Mouse (Mus musculus): ENCODE results near the gene Rpl11. TPM values are rescaled to one million over a fixed set of nuclear protein-coding genes. Genes with fewer than 3 reads are reported as not detected.

Rpl11 gene
- polyA plus RNA-seq, 1 experiment from 2014 or later, result 245 TPM

GRCm38 (mm10) chr4:136021549-136022047, 31.6 kb downstream of the Rpl11 start, which contains the start of gene Eloa:
TSS of gene Eloa (minus strand) at chr4:136021763.
- peak; percentile 99 for ATAC-seq (replicated peaks; ENCODE audit: insufficient number of reproducible peaks, insufficient read depth, low FRiP score, low read depth)
- peak within 1 kb of the TSS; percentile 89 for H3K27ac ChIP-seq
- H3K4me2 ChIP-seq, result peak within 1 kb of the TSS; percentile 86
- no peaks in the 10 kb centered on the region for H3K36me3 ChIP-seq
- peak within 1 kb of the TSS; percentile 98 for H3K9ac ChIP-seq
- no peaks in the 10 kb centered on the region for H3K27me3 ChIP-seq
- under 1% methylated on average over 48 of the region's 48 CpGs for WGBS
- peak within 1 kb of the TSS; percentile 97 for H3K4me3 ChIP-seq
- H3K4me1 ChIP-seq (replicated peaks), result peaks cover 14% of the 10 kb centered on the region
- no peaks in the 10 kb centered on the region for H3K9me3 ChIP-seq (replicated peaks)

DNA sequence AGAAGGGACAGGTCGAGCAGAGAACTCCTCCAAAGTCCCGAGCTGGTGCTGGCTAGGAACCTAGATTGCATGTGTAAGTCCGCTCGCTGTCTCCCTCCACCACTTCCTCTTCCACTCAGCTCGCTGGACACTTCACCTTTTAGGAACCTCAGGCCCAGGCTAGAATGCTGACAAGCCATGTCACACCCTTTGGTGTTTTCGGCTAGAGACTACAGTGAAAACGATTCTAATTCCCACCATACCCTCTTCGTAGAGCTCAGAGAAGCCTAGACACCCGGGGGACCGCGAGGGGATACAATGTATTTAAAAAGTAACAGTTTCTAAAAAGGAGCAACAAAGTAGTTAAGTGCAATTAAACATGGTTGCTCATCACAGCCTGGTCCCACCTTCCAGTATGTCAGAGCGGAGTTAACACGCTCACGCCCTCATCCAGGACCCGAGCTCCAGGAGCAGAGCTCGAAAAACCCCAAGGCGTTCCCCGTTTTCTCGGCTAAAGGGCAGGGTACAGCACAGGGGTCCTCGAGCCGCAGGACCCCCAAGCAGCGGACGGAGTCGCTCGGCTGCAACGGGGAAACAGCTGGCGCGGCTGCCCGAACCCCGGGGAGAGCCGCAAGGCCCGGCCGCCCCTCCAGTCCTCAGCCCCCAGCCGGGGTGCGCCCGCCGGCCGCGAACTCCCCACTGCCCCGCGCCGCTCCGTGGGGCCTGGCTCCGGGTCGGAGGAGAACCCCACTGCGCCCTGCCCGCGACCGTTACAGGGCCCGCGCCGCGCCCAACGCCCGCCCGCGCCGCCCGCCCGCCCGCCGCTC, 32.3 kb downstream of the Rpl11 start:
- peak; percentile 67 for ATAC-seq (replicated peaks; ENCODE audit: insufficient number of reproducible peaks, insufficient read depth, low FRiP score, low read depth)
- H3K27me3 ChIP-seq, result no peaks in the 10 kb centered on the region
- peaks cover 14% of the 10 kb centered on the region for H3K4me1 ChIP-seq (replicated peaks)
- H3K9me3 ChIP-seq (replicated peaks), result no peaks in the 10 kb centered on the region
- peak overlapping the region; percentile 86 for H3K4me2 ChIP-seq
- no peaks in the 10 kb centered on the region for H3K36me3 ChIP-seq
- peak overlapping the region; percentile 97 for H3K4me3 ChIP-seq
- under 1% methylated on average over 51 of the region's 62 CpGs for WGBS
- peak overlapping the region; percentile 98 for H3K9ac ChIP-seq
- peak overlapping the region; percentile 89 for H3K27ac ChIP-seq

GRCm38 (mm10) chr4:136016059-136016602, 37.1 kb downstream of the Rpl11 start:
- 80% methylated on average over 3 of the region's 3 CpGs for WGBS
- Histone ChIP-seq H3K4me3 (no peak overlapping the region), H3K36me3 (peaks cover 13% of the 10 kb centered on the region), H3K27ac (no peak overlapping the region), H3K4me2 (no peak overlapping the region), H3K4me1 (replicated peaks) (peaks cover 14% of the 10 kb centered on the region), H3K27me3 (no peaks in the 10 kb centered on the region), H3K9ac (no peak overlapping the region), H3K9me3 (replicated peaks) (no peaks in the 10 kb centered on the region)
- no peak for ATAC-seq (replicated peaks; ENCODE audit: insufficient number of reproducible peaks, insufficient read depth, low FRiP score, low read depth)

DNA sequence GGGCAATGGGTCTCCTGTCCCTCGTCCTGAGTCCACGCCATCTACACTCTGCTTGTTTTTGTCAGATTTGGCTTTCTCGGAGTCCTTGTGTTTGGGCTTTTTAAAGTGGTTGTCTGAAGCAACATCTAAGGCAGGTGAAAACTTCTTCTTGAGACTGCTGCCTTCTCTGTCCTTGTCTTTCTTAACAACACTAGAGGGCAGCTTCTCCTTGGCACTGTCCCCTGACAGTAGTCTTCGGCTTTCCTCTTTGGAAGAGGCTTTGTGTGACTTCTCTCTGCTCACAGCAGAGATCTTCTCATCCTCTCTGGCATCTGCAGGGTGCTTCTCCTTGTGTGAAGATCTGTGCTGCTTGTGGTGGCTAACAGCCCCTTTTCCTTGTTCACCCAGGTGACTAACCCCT, 42.6 kb downstream of the Rpl11 start:
- Histone ChIP-seq H3K27me3 (no peaks in the 10 kb centered on the region), H3K4me2 (no peak overlapping the region), H3K9ac (no peak overlapping the region), H3K9me3 (replicated peaks) (no peaks in the 10 kb centered on the region), H3K4me1 (replicated peaks) (no peaks in the 10 kb centered on the region), H3K27ac (no peak overlapping the region), H3K36me3 (peaks cover 63% of the 10 kb centered on the region), H3K4me3 (no peak overlapping the region)
- ATAC-seq (replicated peaks; ENCODE audit: insufficient number of reproducible peaks, insufficient read depth, low FRiP score, low read depth), result no peak
- WGBS, result 92% methylated on average over 4 of the region's 4 CpGs

GRCm38 (mm10) chr4:136008782-136009447, 44.3 kb downstream of the Rpl11 start:
- no peak overlapping the region for H3K4me3 ChIP-seq
- no peaks in the 10 kb centered on the region for H3K27me3 ChIP-seq
- H3K4me2 ChIP-seq, result no peak overlapping the region
- no peak for ATAC-seq (replicated peaks; ENCODE audit: insufficient number of reproducible peaks, insufficient read depth, low FRiP score, low read depth)
- H3K36me3 ChIP-seq, result peaks cover 79% of the 10 kb centered on the region
- peaks cover 2% of the 10 kb centered on the region; the same call in 1 of the 2 replicates for H3K4me1 ChIP-seq (replicated peaks)
- H3K9me3 ChIP-seq (replicated peaks), result no peaks in the 10 kb centered on the region
- WGBS, result 92% methylated on average over 8 of the region's 8 CpGs
- H3K27ac ChIP-seq, result no peak overlapping the region
- H3K9ac ChIP-seq, result no peak overlapping the region

DNA sequence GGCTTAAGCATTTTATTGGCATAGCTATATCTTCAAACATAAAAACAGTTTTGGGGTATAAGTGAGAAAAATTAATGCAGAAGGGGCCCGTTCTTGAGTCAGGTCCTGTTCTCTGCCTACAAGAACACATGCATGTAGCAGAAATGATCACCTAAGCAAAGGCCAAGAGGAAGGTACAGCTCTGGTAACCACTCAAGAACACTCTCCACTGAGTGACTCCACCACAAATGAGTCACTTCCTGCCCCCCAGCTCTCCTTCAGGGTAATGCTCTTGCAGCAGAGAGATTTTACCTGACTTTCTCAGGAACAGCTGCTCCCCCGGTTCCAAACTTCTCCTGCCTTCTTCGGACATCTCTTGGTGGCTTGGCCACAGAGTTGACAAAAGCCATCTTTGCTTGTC, 46.4 kb downstream of the Rpl11 start:
- H3K27me3 ChIP-seq, result no peaks in the 10 kb centered on the region
- 92% methylated on average over 3 of the region's 3 CpGs for WGBS
- H3K4me2 ChIP-seq, result no peak overlapping the region
- H3K36me3 ChIP-seq, result peaks cover 86% of the 10 kb centered on the region
- no peaks in the 10 kb centered on the region for H3K9me3 ChIP-seq (replicated peaks)
- no peak overlapping the region for H3K9ac ChIP-seq
- no peak overlapping the region for H3K27ac ChIP-seq
- no peak overlapping the region for H3K4me3 ChIP-seq
- H3K4me1 ChIP-seq (replicated peaks), result peaks cover 2% of the 10 kb centered on the region; the same call in 1 of the 2 replicates
- no peak for ATAC-seq (replicated peaks; ENCODE audit: insufficient number of reproducible peaks, insufficient read depth, low FRiP score, low read depth)

DNA sequence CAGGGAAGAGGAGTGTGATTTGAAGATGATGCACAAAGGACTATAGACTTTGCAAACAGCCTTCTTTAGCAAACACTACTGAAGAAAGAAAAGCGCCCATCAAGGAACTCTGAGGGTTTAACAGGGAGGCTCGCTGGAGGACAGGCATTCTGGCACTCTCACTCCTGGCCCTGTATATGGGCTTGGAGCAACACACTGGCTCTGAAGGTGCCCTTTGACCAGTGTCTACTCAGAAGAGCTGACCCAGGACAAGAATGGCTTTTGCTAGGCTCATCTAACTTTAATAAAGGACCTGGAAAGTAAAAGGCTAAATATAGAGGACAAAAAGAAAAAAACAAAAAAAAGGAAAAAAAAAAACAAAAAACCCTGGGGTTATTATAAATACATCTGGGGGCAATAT, 48.3 kb downstream of the Rpl11 start:
- H3K27ac ChIP-seq, result no peak overlapping the region
- no peaks in the 10 kb centered on the region for H3K9me3 ChIP-seq (replicated peaks)
- no peaks in the 10 kb centered on the region for H3K27me3 ChIP-seq
- peaks cover 73% of the 10 kb centered on the region for H3K36me3 ChIP-seq
- no peak overlapping the region for H3K4me2 ChIP-seq
- H3K4me3 ChIP-seq, result no peak overlapping the region
- H3K4me1 ChIP-seq (replicated peaks), result peaks cover 2% of the 10 kb centered on the region; the same call in 1 of the 2 replicates
- 80% methylated on average over 2 of the region's 2 CpGs for WGBS
- ATAC-seq (replicated peaks; ENCODE audit: insufficient number of reproducible peaks, insufficient read depth, low FRiP score, low read depth), result no peak
- no peak overlapping the region for H3K9ac ChIP-seq

DNA sequence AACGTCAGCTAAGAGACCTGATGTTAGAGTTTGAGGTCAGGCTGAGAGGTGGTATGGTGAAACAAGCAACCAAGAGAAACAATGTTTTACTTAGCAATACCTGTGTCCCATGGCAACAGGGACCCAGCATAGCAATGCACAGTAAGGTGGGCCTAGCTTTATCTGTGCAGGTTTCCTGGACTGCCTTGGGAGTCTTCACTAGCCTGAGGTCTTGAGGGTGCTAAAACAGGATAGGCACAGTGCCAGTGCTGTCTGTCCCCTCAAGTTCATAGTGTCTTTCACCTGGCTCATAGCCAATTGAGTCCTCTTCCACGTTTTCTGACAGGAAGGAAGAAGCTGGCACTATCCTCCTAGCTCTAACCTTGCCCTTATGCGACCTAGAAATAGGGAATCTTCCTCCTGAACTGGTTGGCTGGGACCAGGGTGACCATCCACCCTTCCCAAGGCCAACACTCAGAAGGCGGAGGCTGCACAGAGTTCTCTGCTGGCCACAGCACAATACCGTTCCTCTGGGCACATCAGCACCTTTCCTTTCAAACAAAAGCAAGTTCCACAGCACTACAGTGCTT, 49.0 kb downstream of the Rpl11 start:
- WGBS, result 74% methylated on average over 5 of the region's 5 CpGs
- no peak for ATAC-seq (replicated peaks; ENCODE audit: insufficient number of reproducible peaks, insufficient read depth, low FRiP score, low read depth)

GRCm38 (mm10) chr4:135995118-135995517, 58.1 kb downstream of the Rpl11 start:
- ATAC-seq (replicated peaks; ENCODE audit: insufficient number of reproducible peaks, insufficient read depth, low FRiP score, low read depth), result no peak
- Histone ChIP-seq H3K9me3 (replicated peaks) (no peaks in the 10 kb centered on the region), H3K27ac (no peak overlapping the region), H3K27me3 (no peaks in the 10 kb centered on the region), H3K9ac (no peak overlapping the region), H3K36me3 (no peaks in the 10 kb centered on the region), H3K4me1 (replicated peaks) (no peaks in the 10 kb centered on the region), H3K4me3 (no peak overlapping the region), H3K4me2 (no peak overlapping the region)
- 81% methylated on average over 4 of the region's 4 CpGs for WGBS

More for the DNA sequence above, 49.0 kb downstream of the Rpl11 start:
- Histone ChIP-seq H3K4me1 (replicated peaks) (peaks cover 2% of the 10 kb centered on the region; the same call in 1 of the 2 replicates), H3K27me3 (no peaks in the 10 kb centered on the region), H3K36me3 (peaks cover 66% of the 10 kb centered on the region), H3K9me3 (replicated peaks) (no peaks in the 10 kb centered on the region), H3K9ac (no peak overlapping the region), H3K27ac (0 out of 2 replicates have a peak overlapping the region, but pooled peaks have one; percentile 2), H3K4me2 (no peak overlapping the region), H3K4me3 (no peak overlapping the region)

DNA sequence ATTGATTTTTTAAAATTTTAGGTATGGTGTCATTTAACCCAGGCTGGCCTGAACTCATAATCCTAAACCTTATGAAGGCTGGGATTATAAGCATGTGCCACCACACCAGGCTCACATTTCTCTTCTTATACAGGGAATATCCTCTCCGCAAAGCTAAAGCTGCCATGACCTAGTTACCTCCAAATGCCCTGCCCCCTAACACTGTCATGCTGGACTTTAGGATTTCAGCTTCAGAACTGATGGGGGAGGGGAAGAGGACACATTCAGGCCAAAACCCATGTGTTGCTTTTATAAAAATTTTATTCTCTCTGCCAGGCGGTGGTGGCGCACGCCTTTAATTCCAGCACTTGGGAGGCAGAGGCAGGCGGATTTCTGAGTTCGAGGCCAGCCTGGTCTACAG, 59.3 kb downstream of the Rpl11 start:
- H3K27me3 ChIP-seq, result no peaks in the 10 kb centered on the region
- no peak for ATAC-seq (replicated peaks; ENCODE audit: insufficient number of reproducible peaks, insufficient read depth, low FRiP score, low read depth)
- no peaks in the 10 kb centered on the region for H3K9me3 ChIP-seq (replicated peaks)
- H3K27ac ChIP-seq, result no peak overlapping the region
- no peak overlapping the region for H3K4me3 ChIP-seq
- no peak overlapping the region for H3K9ac ChIP-seq
- WGBS, result 86% methylated on average over 6 of the region's 6 CpGs
- H3K4me2 ChIP-seq, result no peak overlapping the region
- no peaks in the 10 kb centered on the region for H3K4me1 ChIP-seq (replicated peaks)
- no peaks in the 10 kb centered on the region for H3K36me3 ChIP-seq

- peak overlapping the region; percentile 80 for H3K4me3 ChIP-seq
- no peaks in the 10 kb centered on the region for H3K27me3 ChIP-seq
- 64% methylated on average over 9 of the region's 9 CpGs for WGBS
- H3K27ac ChIP-seq, result peak overlapping the region; percentile 87; the same call in 1 of the 2 replicates
- peaks cover 12% of the 10 kb centered on the region for H3K4me1 ChIP-seq (replicated peaks)
- peak overlapping the region; percentile 87 for H3K4me2 ChIP-seq
- peaks cover 24% of the 10 kb centered on the region; the same call in 1 of the 2 replicates for H3K36me3 ChIP-seq
- peak overlapping the region; percentile 92 for H3K9ac ChIP-seq
- H3K9me3 ChIP-seq (replicated peaks), result no peaks in the 10 kb centered on the region
- ATAC-seq (replicated peaks; ENCODE audit: insufficient number of reproducible peaks, insufficient read depth, low FRiP score, low read depth), result no peak
Measured at GRCm38 (mm10) chr4:135987714-135988113, 65.5 kb downstream of the Rpl11 start.
